Mouse (Mus musculus): ENCODE measurements around the gene Hsdl2. TPM values are rescaled to one million over a fixed set of nuclear protein-coding genes. Genes with fewer than 3 reads are reported as not detected.
"Not testable (repeated sequence)": the region's sequence is repeated elsewhere in the genome, so short reads cannot be mapped to it uniquely, and the experiment has no call there.

The Hsdl2 gene
- total RNA-seq, 2 experiments from 2014 or later = 55.7 to 62.5 TPM

DNA sequence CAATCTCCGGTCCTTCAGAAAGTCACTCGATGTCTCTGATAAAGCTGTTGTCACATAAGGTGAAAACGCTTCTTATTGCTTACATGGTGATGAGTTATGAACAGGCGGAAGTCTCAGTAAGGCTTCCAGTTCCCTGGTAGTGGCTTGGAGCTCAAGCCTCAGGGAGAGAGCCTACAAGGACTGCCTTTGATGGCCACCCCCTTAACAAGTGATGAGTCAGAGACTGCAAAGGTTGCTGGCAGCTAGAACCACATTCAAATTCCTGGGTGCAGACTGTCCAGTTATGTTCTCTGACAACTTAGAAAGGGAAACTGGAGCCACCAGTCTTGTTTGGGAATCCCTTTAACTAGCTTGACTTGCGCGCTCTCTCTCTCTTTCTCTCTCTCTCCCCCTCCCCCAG, 21.2 kb upstream of the Hsdl2 start:
- DNase-seq (ENCODE audit: low spot score) = no peak

GRCm38 (mm10) chr4:59564128-59564527, 17.2 kb upstream of the Hsdl2 start:
- DNase-seq (ENCODE audit: low spot score) = no peak

GRCm38 (mm10) chr4:59565571-59566188, 15.7 kb upstream of the Hsdl2 start:
- no peak for DNase-seq (ENCODE audit: low spot score)

DNA sequence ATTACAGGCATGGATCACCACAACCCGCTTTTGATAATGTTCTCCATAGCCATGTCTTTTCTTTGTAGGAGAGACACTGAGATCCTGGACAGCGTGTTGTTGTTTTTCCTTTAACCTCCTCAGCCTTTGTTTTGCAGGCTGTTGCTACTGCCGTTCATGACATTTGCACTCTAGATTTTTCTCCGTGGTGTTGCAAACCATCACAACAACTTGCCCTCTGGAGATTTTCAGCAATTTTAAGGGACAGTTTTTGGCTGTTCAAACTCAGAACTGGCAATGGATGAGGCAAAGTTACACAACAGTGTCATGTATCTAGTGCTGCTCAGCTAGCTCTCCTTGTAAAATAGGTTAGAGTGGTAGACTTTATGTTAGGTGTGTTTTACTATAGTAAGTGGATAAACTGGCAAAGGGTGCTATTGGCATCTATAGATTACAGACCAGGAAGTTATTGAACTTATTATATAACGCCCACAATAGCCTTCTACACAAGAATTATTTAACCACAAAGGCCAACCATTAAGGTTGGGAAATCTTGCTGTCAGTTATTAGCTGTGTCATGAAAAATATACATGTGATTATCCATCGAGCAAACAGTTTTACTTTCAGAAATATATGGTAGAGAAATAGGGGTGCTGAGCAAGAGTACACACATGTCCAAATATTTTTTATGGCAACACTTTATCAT, 13.6 kb upstream of the Hsdl2 start:
- DNase-seq (ENCODE audit: low spot score) = no peak

DNA sequence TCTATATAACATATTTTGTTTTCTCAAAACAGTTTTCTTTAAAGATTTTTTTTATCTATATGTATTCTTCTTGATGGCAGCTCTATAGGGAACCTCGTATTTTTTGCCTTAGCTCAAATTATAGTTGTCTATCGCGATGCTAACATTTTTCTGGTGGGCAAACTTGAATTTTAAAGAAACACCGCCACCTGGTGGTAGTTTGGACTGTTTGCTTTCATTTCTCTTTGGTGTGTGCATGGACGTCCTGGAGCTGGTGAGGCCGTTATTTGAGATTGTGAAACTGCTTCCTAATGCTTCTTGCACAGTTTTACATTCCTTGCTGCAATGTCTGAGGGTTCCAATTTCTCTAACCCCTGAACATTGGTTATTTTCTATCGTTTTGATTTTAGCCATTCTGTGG, 11.8 kb upstream of the Hsdl2 start:
- DNase-seq (ENCODE audit: low spot score) = peak; percentile 78

GRCm38 (mm10) chr4:59570519-59570918, 10.8 kb upstream of the Hsdl2 start:
- DNase-seq (ENCODE audit: low spot score) = not testable (repeated sequence)

- no peak for DNase-seq (ENCODE audit: low spot score)
Measured at GRCm38 (mm10) chr4:59572521-59573118, 8.7 kb upstream of the Hsdl2 start.

- no peak for DNase-seq (ENCODE audit: low spot score)
Measured at GRCm38 (mm10) chr4:59575184-59575958, 6.0 kb upstream of the Hsdl2 start.

GRCm38 (mm10) chr4:59580495-59581281, 675 bp upstream of the Hsdl2 start:
- no peak for DNase-seq (ENCODE audit: low spot score)

DNA sequence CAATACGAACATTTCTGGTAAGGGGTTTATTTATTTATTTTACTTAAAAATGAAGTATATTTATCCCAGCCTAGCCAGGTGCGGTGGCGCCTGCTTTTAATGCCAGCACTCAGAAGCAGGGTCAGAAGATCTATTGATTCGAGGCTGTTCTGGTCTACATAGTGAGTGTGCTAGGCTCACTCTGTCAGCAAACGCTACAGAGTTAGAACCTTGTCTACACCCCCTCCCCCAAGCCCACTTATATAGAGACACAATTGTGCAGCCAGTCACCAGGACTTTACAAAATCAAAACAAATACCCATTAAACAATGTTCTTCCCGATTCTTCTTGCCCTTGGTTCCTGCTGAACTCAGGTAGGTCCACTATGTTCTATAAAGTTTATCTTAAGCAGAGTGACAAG, 823 bp downstream of the Hsdl2 start:
- DNase-seq (ENCODE audit: low spot score) = no peak

- DNase-seq (ENCODE audit: low spot score) = peak; percentile 36
Measured at GRCm38 (mm10) chr4:59585097-59585496, 3.7 kb downstream of the Hsdl2 start.

- no peak for DNase-seq (ENCODE audit: low spot score)
Measured at GRCm38 (mm10) chr4:59587215-59587871, 6.0 kb downstream of the Hsdl2 start.

GRCm38 (mm10) chr4:59587872-59588226, 6.5 kb downstream of the Hsdl2 start:
- no peak for DNase-seq (ENCODE audit: low spot score)

- no peak for DNase-seq (ENCODE audit: low spot score)
Measured at GRCm38 (mm10) chr4:59594614-59595013, 13.3 kb downstream of the Hsdl2 start.

DNA sequence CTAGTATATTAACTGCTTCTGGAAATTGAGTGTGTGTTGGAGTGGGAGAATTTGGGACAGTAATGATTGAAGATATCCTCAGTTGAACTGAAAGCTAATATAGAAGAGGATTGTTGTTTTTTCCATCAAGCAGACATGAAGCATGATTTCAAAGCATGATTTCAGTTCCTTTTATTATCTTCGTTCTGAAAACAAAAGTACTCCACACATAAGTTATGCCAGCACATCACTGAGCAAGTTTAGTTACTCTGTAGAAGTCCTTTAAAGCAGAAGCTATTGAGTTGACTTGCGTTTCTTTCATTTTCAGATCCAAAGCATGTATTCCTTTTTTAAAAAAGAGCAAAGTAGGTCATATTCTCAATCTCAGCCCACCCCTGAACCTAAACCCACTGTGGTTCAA, 15.2 kb downstream of the Hsdl2 start:
- no peak for DNase-seq (ENCODE audit: low spot score)

- no peak for DNase-seq (ENCODE audit: low spot score)
Measured at GRCm38 (mm10) chr4:59602704-59603103, 21.3 kb downstream of the Hsdl2 start.

GRCm38 (mm10) chr4:59604892-59605291, 23.5 kb downstream of the Hsdl2 start:
- DNase-seq (ENCODE audit: low spot score) = no peak

- no peak for DNase-seq (ENCODE audit: low spot score)
Measured at GRCm38 (mm10) chr4:59605501-59605900, 24.1 kb downstream of the Hsdl2 start.

DNA sequence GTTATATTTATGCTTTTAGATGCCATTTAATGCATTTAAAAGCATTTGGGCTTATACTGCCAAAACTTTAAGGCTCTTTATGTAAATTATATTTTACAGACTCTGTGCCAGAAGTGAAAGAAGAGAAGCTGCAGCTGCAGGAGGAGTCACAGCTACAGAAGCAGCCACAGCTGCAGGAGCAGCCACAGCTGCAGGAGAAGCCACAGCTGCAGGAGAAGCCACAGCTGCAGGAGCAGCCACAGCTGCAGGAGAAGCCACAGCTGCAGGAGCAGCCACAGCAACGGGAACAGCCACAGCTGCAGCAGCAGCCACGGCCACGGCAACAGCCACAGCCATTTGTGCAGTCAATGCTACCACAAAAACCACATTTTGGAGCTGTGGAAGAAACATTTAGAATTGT, 29.0 kb downstream of the Hsdl2 start:
- no peak for DNase-seq (ENCODE audit: low spot score)

DNA sequence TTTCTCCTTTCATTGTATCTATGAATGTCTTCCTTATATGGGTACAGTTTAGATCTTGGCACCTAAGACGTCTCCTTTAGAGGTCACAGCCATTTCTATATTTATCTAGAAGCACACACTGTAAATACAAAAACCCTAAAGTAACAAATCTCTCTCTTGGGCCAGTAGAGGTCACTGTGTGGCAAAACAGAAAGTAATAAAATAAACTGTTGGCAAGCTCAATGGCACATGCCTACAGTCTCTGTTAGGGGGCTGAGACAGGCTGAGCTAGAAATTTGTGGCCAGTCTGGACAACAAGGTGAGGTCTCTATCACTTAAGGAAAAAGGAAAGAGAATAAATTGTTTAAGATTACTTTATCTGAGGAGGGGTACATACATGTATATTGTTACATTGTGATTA, 33.6 kb downstream of the Hsdl2 start:
- peak; percentile 13 for DNase-seq (ENCODE audit: low spot score)
